Mouse (Mus musculus): ENCODE results near the gene Rps27rt.

DNA sequence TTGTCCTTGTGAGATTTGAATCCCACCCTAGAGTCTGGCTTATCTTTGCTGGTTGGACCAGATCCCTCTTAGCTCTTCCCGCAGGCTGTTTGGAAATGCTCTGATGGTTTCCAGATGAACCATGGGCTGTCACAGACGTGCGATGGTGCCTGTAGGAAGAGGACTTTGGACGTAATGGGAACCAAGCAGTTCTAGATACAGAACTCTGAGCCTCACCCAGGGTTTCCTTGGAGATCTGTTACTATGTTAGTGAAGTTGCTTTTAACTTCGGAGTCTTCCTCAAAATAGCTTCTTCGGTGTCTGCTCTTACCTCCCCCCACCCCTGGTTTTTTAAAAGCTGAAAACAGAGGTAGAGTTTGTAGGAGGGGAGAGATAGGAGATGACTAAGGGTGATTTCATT is 2.6 kb downstream of the Rps27rt start:
- TF ChIP-seq CTCF (IDR thresholded peaks at IDR 0.05; ENCODE audit: borderline replicate concordance, insufficient read depth, low read depth, low read length) (no peak), POLR2A (IDR thresholded peaks at IDR 0.05; ENCODE audit: borderline replicate concordance, insufficient read depth, low read length) (no peak)
